Mouse (Mus musculus) monocyte, adult 2 months (primary cell): ENCODE measurements around the gene Gm13090.

ENCODE experiments used
- DNase-seq, 2 experiments: peaks; one replicate each; pipeline ENCODE4 v3.0.0; 2022; ENCODE audit warnings: low spot score in 2 of 2, low read depth in 1 of 2

Gene Gm13090

GRCm38 (mm10) chr4:151135491-151135890 lies 46.1 kb downstream of the Gm13090 start:
- DNase-seq = no peak

GRCm38 (mm10) chr4:151137701-151138100 lies 48.3 kb downstream of the Gm13090 start:
- no peak for DNase-seq

DNA sequence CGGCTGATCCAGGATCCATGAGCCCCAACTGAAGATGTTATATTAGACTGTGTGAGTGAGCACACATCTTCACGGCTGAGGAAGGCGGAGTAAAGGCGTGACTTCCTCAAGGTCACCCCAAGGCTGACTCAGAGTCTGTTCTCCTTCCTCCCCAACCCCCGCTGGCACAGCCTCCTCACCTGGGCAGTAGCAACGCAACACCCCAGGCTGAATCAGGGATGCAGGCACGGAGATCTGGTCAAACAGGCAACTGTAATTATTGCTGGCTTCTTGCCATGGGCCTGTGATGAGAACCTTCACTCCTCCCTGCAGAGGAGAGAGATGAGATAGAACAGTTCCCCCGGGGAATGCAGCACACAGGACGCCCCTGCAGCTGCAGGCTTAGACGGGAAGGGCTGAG lies 48.8 kb downstream of the Gm13090 start:
- no peak for DNase-seq

DNA sequence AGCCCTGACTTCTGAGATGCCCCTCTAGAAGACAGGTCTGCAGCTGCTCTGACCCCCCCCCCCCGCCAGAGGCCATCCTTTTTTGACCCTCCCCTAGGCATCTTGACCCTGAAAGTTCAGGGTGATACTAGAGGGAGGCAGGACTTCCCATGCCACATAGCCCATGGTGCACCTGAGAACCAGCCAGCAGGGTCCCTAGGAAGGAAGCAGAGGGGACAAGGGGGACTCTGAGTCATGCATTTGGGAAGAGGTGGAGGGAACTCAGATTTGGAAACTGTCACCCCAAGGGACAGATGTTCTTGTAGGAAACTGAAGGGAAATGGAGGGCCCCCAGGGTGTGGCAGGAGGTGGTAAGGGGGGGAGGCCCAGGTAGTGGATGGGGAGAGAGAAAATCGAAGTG lies 49.2 kb downstream of the Gm13090 start:
- no peak for DNase-seq

DNA sequence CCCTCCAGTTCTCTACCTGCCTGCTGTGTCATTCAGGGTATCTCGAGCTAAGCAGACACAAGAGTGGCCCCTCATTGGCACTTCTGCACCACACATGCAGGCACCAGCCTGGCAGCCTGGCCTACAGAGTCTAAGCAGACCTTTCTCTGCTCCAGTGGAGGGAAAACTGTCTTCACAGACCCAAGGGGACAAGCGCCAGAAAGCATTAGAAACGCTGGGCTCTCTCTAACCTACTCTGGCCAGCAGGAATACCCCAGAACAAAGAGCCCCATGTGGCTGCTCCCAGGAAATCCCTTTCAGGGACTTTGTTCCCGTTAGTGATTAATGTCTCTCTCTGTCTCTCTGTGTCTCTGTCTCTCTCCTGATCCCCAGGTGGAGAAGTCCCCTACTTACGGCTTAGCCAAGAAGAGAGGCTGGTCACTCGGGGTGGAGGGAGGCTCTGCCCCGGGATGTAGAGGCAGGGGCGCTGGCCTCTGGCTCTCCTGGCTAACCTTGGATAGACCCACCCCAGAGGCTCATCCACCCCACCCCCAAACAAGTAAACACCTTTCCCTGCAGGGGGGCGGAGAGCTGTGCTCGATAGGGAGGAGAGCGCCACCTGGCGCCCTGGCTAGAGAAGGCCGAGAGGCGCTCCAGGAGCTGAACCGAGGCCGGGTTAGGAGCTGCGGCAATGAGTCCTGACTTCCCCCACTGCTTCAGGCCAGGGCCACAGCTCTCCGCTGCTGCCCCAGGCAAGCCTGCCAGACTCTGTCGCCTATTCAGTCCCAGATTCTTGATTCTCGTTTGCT lies 49.9 kb downstream of the Gm13090 start:
- no peak for DNase-seq

DNA sequence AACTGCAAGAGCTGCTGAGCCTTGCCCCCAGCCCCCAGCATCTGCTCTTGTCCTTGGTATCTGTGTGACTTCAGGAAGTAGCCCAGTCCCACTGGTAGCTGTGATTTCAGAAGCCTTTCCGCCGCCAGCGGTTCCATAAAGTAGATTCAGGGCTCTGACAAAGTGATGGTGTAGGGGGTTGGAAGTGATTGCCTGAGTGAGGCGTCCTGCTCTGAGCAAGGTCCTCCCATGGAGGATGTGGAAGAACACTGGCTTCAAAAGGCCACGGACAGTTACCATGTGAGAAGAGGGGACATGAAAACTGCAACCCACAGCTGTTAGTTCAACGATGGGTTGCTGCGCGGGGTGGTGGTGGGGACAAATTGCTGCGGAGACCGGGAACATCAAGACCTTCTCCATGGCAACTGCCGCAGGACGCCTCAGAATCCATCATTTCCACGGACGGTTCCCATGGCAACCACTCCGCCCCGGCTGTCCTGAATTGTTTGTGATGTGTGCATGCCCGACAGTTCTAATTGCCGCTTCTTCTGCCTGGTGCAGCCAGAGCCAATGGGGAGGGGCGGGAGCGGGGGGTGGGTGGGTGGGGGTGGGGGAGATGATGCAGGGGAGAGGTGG lies 51.1 kb downstream of the Gm13090 start:
- no peak for DNase-seq
